Mouse (Mus musculus): Measurements from ENCODE around the gene Tmem165.

GRCm38 (mm10) chr5:76137586-76137985 lies 46.1 kb upstream of the Tmem165 start:
- TF ChIP-seq CTCF (IDR thresholded peaks at IDR 0.05; ENCODE audit: borderline replicate concordance, control insufficient read depth, extremely low read depth, insufficient read depth, low read length, poor library complexity), result no peak
- TF ChIP-seq POLR2A (IDR thresholded peaks at IDR 0.05; ENCODE audit: control insufficient read depth, extremely low read depth, insufficient read depth, low read length, poor library complexity), result no peak
